Mouse (Mus musculus) heart, postnatal 0 days (tissue): ENCODE data around the gene 1700023F06Rik.

Experiments
- CTCF ChIP-seq: IDR thresholded peaks from 2 replicates; pipeline ENCODE4 v1.5.1; 2016; ENCODE audit warnings: antibody characterized with exemption, control low read depth, low read depth
- EP300 ChIP-seq: IDR thresholded peaks from 2 replicates; pipeline ENCODE4 v1.6.1; 2016; ENCODE audit warnings: antibody characterized with exemption, low read depth

GRCm38 (mm10) chr11:103195236-103195635 lies 13.1 kb downstream of the 1700023F06Rik start:
- no peak for TF ChIP-seq EP300
- TF ChIP-seq CTCF: no peak
